Mouse (Mus musculus) heart, postnatal 0 days (tissue): ENCODE results near the gene Pgm3.

Experiments used
- CTCF ChIP-seq: IDR thresholded peaks from 2 replicates; pipeline ENCODE4 v1.5.1; 2016; ENCODE audit warnings: antibody characterized with exemption, control low read depth, low read depth
- EP300 ChIP-seq: IDR thresholded peaks from 2 replicates; pipeline ENCODE4 v1.6.1; 2016; ENCODE audit warnings: antibody characterized with exemption, low read depth

DNA sequence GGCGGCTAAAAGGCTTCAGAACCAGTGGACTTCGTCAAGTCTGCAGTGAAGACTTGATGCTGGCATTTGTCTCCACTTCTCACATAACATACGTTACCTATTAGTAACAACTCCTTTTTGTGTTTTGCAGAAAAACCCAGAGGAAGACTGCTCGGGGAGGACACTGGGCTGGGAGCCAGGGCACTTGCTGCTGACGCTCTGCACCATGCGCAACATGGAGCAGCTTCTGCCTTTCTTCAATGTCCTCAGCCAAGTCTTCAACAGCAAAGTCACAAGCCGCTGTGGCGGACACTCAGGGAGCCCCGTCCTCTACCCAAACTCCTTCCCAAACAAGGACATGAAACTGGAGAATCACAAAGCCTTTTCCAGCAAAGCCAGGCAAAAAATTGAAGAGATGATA lies 17.8 kb downstream of the Pgm3 start:
- TF ChIP-seq CTCF (no peak), EP300 (no peak)
